Mouse (Mus musculus): ENCODE data around the gene Plvap.

Plvap gene

GRCm38 (mm10) chr8:71486136-71486529 is 25.4 kb downstream of the Plvap start:
- Histone ChIP-seq H3K9me3 (ENCODE audit: low read length) (no peaks in the 10 kb centered on the region), H3K27me3 (ENCODE audit: insufficient read depth, low read length) (peaks cover 24% of the 10 kb centered on the region), H3K36me3 (ENCODE audit: insufficient read depth, low read length) (peaks cover 25% of the 10 kb centered on the region), H3K4me1 (replicated peaks; ENCODE audit: low read depth, low read length) (peaks cover 74% of the 10 kb centered on the region), H3K4me3 (replicated peaks; ENCODE audit: low read length) (peak overlapping the region; percentile 17; the same call in 1 of the 2 replicates)
- TF ChIP-seq NANOG (IDR thresholded peaks at IDR 0.05; ENCODE audit: borderline replicate concordance, low read length) (no peak), POU5F1 (IDR thresholded peaks at IDR 0.05; ENCODE audit: borderline replicate concordance, low read length) (no peak), CTCF (conservative IDR thresholded peaks at IDR 0.05; ENCODE audit: low read length) (no peak)

DNA sequence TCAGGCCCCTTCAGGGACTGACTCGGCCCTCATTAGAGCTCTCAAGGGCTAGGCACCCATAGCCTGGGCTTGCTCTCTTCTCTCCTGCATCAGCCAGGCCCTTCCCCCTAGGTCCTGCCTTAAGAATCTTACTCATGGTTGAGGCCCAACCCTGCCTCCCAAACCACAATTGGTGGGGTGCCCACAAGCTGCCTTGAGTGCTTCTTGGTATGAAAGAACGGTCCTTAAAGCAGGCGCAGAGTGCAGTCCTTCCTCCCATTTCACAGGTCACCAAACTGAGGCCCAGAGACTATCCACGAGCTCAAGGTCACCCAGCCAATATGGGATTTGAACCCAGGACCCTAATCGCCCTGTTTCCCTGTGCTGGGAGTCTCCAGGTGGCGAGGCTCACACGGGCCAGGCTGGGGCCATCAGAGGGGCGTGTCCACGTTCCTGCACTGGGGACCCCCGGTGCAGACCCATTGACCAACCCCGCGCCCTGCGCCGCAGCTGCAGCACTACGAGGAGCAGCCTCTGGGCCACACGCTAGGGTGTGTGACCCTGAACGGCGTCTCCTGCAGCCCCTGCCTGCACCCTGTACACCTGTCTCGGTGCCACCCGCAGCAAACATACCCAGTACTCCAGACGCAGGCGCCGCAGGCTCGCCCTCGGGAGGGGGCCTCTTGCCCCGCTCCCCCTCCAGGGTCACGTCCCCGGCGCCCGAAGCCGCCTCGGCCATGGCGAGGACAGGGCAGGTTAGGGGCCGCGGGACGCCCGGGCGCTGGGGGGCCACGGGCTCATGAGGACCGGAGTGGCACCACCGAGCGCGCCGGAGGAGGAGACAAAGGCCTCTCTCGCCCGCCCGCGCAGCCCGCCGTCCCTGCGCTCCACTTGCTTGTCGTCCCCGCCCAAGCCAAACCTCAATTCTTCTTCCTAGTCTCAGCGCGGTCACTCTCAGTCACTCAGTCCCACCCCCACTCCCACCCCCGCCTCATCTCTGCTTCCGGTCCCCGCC is 26.1 kb downstream of the Plvap start, which contains the start of gene Ano8:
Gene Ano8 (minus strand): TSS at position 822 of the 994 bp plus-strand sequence.
- H3K27me3 ChIP-seq (ENCODE audit: insufficient read depth, low read length) = peaks cover 31% of the 10 kb centered on the region
- TF ChIP-seq POU5F1 (IDR thresholded peaks at IDR 0.05; ENCODE audit: borderline replicate concordance, low read length) (no peak), NANOG (IDR thresholded peaks at IDR 0.05; ENCODE audit: borderline replicate concordance, low read length) (no peak), CTCF (conservative IDR thresholded peaks at IDR 0.05; ENCODE audit: low read length) (no peak)
- peak within 1 kb of the TSS; percentile 87 for H3K4me3 ChIP-seq (replicated peaks; ENCODE audit: low read length)
- peaks cover 74% of the 10 kb centered on the region for H3K4me1 ChIP-seq (replicated peaks; ENCODE audit: low read depth, low read length)
- H3K36me3 ChIP-seq (ENCODE audit: insufficient read depth, low read length) = peaks cover 18% of the 10 kb centered on the region
- no peaks in the 10 kb centered on the region for H3K9me3 ChIP-seq (ENCODE audit: low read length)

GRCm38 (mm10) chr8:71484736-71485135 is 26.8 kb downstream of the Plvap start:
- Histone ChIP-seq H3K4me1 (replicated peaks; ENCODE audit: low read depth, low read length) (peaks cover 73% of the 10 kb centered on the region), H3K4me3 (replicated peaks; ENCODE audit: low read length) (peak overlapping the region; percentile 87), H3K36me3 (ENCODE audit: insufficient read depth, low read length) (peaks cover 11% of the 10 kb centered on the region), H3K9me3 (ENCODE audit: low read length) (no peaks in the 10 kb centered on the region), H3K27me3 (ENCODE audit: insufficient read depth, low read length) (peaks cover 38% of the 10 kb centered on the region)
- TF ChIP-seq CTCF (conservative IDR thresholded peaks at IDR 0.05; ENCODE audit: low read length) (no peak), POU5F1 (IDR thresholded peaks at IDR 0.05; ENCODE audit: borderline replicate concordance, low read length) (no peak), NANOG (IDR thresholded peaks at IDR 0.05; ENCODE audit: borderline replicate concordance, low read length) (no peak)

DNA sequence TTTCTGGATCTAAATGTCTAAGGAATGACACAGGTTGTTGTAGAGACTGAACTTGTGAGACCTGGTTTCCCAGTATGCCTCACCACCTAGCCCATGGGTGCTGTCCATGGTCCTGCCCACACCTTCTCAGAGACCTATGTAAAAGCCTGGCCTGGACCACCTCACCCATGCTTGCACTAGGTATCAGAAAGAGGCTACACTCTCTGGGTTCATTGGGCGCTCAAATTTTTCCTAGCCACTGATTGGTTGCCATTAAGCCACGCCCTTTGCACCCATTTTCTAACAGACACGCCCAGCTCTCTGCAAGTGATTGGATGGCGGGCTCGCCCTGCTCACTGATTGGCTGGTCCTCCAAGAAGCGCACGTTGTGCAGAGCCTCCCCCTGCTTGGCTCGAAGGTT is 27.6 kb downstream of the Plvap start:
- Histone ChIP-seq H3K4me1 (replicated peaks; ENCODE audit: low read depth, low read length) (peaks cover 67% of the 10 kb centered on the region), H3K36me3 (ENCODE audit: insufficient read depth, low read length) (0 out of 2 replicates have a peak, but pooled peaks cover 6% of the 10 kb centered on the region), H3K27me3 (ENCODE audit: insufficient read depth, low read length) (peaks cover 44% of the 10 kb centered on the region), H3K9me3 (ENCODE audit: low read length) (no peaks in the 10 kb centered on the region), H3K4me3 (replicated peaks; ENCODE audit: low read length) (peak overlapping the region; percentile 87; the same call in 1 of the 2 replicates)
- TF ChIP-seq POU5F1 (IDR thresholded peaks at IDR 0.05; ENCODE audit: borderline replicate concordance, low read length) (no peak), NANOG (IDR thresholded peaks at IDR 0.05; ENCODE audit: borderline replicate concordance, low read length) (no peak), CTCF (conservative IDR thresholded peaks at IDR 0.05; ENCODE audit: low read length) (no peak)

- Histone ChIP-seq H3K9me3 (ENCODE audit: low read length) (no peaks in the 10 kb centered on the region), H3K4me3 (replicated peaks; ENCODE audit: low read length) (no peak overlapping the region), H3K4me1 (replicated peaks; ENCODE audit: low read depth, low read length) (peaks cover 61% of the 10 kb centered on the region), H3K36me3 (ENCODE audit: insufficient read depth, low read length) (peaks cover 23% of the 10 kb centered on the region), H3K27me3 (ENCODE audit: insufficient read depth, low read length) (peaks cover 34% of the 10 kb centered on the region)
- TF ChIP-seq NANOG (IDR thresholded peaks at IDR 0.05; ENCODE audit: borderline replicate concordance, low read length) (no peak), POU5F1 (IDR thresholded peaks at IDR 0.05; ENCODE audit: borderline replicate concordance, low read length) (no peak)
Measured at GRCm38 (mm10) chr8:71478943-71479342, 32.6 kb downstream of the Plvap start.

GRCm38 (mm10) chr8:71477196-71477845 is 34.2 kb downstream of the Plvap start:
- Histone ChIP-seq H3K36me3 (ENCODE audit: insufficient read depth, low read length) (peaks cover 33% of the 10 kb centered on the region), H3K4me1 (replicated peaks; ENCODE audit: low read depth, low read length) (peaks cover 61% of the 10 kb centered on the region), H3K27me3 (ENCODE audit: insufficient read depth, low read length) (peaks cover 33% of the 10 kb centered on the region), H3K4me3 (replicated peaks; ENCODE audit: low read length) (peak overlapping the region; percentile 80), H3K9me3 (ENCODE audit: low read length) (no peaks in the 10 kb centered on the region)
- TF ChIP-seq CTCF (conservative IDR thresholded peaks at IDR 0.05; ENCODE audit: low read length) = peak; percentile 89
- TF ChIP-seq NANOG (IDR thresholded peaks at IDR 0.05; ENCODE audit: borderline replicate concordance, low read length) = no peak

DNA sequence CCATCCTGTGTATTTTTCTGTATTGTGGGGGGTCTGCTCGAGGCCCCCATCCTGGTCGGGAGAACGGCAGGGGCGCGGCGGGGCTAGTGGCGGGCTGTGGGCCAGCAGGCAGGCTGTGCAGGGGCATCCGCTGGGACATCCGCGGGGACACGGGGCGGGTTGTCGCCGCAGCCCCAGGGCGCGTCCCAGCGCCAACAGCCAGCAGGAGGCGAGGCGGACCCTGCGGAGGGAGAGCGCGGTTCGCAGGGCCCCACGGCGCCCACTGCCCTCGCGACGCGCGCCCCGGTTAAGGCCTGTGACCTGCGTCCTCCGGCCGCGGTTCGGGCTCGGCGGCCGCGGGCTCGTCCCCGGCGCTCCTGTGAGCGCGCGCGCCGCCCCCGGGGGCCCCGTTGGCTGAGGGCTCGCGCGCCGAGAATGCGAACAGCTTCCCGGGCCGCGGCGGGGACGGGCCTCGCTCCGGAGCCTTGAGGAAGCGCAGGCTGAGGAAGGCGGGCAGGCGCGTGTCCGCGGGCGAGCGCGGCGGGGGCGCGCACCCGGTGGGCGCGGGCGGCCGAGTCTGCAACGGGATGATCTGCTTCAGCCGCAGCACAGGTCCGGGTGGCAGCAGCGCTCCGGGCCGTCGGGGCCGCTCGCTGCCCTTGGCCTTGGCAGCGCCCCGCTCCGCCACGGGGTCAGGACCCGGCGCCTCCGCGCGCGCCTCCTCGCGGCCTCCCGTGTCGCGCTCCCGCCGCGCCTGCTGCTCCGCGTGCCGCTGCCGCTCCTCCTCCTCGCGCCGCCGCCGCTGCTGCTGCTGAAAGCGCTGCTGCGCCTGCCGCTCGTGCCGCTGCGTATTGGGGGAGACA is 35.2 kb downstream of the Plvap start:
- Histone ChIP-seq H3K27me3 (ENCODE audit: insufficient read depth, low read length) (peaks cover 23% of the 10 kb centered on the region), H3K36me3 (ENCODE audit: insufficient read depth, low read length) (peaks cover 43% of the 10 kb centered on the region), H3K4me3 (replicated peaks; ENCODE audit: low read length) (peak overlapping the region; percentile 80), H3K9me3 (ENCODE audit: low read length) (no peaks in the 10 kb centered on the region), H3K4me1 (replicated peaks; ENCODE audit: low read depth, low read length) (peaks cover 61% of the 10 kb centered on the region)
- TF ChIP-seq CTCF (conservative IDR thresholded peaks at IDR 0.05; ENCODE audit: low read length) = no peak

- H3K27me3 ChIP-seq (ENCODE audit: insufficient read depth, low read length) = peaks cover 17% of the 10 kb centered on the region
- no peaks in the 10 kb centered on the region for H3K9me3 ChIP-seq (ENCODE audit: low read length)
- H3K4me1 ChIP-seq (replicated peaks; ENCODE audit: low read depth, low read length) = peaks cover 61% of the 10 kb centered on the region
- peaks cover 49% of the 10 kb centered on the region for H3K36me3 ChIP-seq (ENCODE audit: insufficient read depth, low read length)
- peak overlapping the region; percentile 80 for H3K4me3 ChIP-seq (replicated peaks; ENCODE audit: low read length)
- TF ChIP-seq POU5F1 (IDR thresholded peaks at IDR 0.05; ENCODE audit: borderline replicate concordance, low read length) = no peak
- no peak for TF ChIP-seq CTCF (conservative IDR thresholded peaks at IDR 0.05; ENCODE audit: low read length)
- no peak for TF ChIP-seq NANOG (IDR thresholded peaks at IDR 0.05; ENCODE audit: borderline replicate concordance, low read length)
Measured at GRCm38 (mm10) chr8:71475702-71476075, 35.9 kb downstream of the Plvap start.
